Mouse (Mus musculus) urinary bladder, postnatal 10 days (tissue): ENCODE results near the gene Srebf2.
"Not testable (repeated sequence)": the region's sequence is repeated elsewhere in the genome, so short reads cannot be mapped to it uniquely, and the experiment has no call there.

Experiments
- DNase-seq: peaks from one replicate; pipeline ENCODE4 v3.0.0; 2022; ENCODE audit warnings: low spot score

Gene Srebf2

DNA sequence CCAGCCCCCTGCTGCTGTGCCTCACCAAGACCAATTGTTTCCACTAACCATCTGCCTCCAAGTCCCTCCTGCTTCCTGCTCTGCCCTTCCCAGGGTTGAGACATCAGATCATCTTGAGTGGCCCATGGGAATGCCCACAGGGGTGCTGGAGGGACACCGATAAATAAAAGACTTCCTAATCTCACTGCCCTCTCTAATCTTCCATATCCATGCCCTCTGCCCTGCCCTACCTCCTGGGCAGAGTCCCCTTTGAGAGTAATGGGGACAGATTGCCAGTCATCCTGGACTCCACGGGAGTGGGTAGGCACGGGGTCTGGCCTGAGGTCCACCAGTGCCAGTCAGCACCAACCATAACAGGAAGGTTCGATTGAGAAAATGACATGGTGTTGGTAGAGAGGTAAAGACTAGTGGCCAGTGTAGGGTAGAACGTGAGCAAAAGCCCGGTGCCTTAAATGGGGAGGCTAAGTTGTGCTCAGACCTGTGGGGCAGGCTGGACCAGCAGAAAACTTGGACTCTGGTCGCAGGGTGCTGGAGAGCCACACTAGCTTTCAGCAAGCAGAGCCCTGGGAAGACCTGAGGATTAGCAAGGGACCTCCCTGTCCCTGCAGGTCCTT is 77.7 kb downstream of the Srebf2 start:
- no peak for DNase-seq

DNA sequence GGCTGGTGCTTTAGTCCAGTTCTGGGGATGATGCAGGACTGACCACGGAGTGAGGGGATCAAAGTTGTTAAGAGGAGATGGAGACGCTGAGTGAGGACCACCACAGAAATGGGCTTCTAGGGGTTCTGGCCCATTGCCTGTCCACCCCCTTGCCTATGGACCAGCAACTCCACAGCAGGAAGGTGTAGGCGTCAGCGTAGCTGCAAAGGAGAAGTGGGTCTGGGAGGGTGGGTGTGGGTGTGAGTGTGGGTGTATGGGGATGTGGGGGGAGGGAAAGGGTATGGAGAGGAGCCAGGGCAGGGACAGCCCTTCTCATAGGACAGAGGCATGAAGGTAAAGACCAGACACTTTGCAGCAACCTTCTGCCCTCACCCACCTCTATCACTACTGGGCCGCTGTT is 78.8 kb downstream of the Srebf2 start:
- no peak for DNase-seq

DNA sequence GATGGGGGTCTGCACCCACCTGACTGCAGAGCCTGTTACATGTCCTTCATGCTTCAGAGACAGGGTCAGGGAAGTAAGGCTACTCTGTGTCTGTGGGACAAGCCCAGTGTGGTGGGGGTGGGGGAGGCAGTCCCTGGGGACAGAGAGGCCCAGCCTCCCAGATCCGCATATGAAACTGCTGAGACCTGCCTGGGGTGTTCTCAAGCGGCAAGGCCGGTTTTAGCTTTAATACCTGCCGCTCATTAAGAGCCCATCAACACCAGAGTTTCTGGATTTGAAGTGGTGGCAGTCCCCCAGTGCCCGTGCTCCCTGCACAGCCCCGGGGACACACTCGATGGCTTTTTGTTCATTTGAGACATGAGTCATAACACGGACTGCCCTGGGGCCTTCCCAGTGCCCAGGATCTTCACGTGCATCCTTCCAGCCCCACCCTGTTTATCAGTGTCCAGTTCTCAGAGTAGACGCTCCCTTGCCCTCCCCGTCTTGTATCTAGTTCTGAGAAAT is 82.6 kb downstream of the Srebf2 start:
- no peak for DNase-seq

DNA sequence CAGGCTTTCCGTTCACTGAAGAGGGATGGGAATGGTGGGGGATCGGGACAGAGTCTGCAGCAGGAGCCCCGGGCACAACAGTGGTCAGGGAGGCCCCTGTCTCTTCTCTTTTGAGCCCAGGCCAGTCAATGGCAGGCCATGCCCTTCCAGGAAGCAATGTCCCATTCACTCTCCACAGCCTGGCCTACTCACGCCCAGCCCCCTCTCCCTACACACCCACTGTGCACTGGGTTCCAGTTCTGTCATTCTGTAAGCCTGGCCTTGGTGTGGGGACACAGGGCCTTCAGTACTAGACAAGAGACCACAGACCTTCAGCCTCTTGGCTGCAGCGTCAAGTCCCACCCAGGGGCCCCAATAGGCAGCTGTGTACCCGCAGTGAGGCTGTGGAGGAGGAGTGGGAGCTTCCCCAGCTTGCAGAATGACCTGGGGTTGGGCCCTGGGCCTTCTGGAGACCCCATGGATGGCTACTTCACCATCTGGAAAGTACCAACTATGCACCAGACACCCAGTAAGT is 83.2 kb downstream of the Srebf2 start:
- DNase-seq = no peak

DNA sequence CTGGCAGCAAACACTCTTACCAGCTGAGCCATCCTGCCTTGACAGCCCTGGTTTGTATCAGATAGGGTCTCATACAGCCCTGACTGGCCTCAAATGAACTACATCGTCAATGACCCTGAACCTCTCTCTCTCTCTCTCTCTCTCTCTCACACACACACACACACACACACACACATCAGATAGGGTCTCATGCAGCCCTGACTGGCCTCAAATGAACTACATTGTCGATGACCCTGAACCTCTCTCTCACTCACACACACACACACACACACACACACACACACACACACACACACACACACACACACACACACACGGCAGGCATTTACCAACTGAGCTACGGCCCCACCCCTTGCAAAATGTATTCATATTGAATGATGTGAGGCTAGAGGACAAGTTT is 84.1 kb downstream of the Srebf2 start:
- no peak for DNase-seq

DNA sequence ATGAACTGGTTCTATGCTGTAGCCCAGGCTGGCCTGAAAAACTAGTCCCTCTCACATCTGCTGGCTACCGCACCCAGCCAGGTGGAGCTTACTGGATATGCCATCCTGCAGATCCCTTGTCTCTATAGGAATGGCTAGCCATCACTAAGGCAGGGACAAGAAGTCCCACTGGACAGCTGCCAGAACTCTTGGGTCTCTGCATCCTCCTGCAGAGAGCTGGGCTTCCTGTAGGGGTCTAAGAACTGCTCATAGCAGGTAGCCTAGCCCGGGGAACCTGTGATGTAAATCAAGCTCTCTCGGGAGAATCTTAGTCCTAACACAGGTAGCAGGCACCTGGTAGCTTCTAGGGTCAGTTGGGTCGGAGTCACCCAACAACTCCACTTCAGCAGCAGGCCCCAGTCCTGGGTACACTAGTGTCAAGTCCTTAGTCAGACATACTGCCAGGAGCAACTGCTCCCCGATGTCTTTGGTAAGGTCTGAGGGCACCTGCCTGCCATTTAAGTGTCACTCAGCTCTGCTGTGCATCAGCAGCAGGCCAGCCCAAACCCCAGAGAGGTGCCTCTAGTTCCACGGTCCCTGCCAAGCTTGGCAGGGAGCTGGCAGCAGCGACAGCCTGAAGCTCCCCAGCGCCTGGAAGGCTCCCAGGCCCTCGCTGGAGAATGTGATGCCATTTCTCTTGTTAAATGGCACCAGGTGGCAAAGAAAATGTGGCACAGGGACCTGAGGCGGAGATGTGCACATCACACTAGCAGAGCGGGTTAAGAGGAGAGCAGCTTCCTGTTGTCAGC is 84.8 kb downstream of the Srebf2 start:
- no peak for DNase-seq

DNA sequence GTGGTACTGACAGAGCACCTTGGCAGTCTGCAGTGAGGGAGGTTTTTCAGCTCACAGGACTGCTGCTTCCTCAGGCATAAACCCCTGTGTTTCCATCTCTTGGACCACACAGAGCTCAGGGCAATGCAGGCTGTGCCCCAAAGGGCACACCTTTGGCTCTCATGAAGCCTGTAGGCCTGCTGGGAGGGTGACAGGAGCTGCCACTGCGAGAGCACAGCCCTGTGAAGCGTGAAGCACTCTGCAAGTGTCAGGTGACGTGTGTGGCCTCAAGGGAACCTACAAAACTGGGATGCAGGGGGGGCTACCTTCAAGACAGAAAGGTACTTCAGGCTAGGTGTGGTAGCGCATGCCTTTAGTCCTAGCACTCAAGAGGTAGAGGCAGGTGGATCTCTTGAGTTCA is 85.7 kb downstream of the Srebf2 start:
- no peak for DNase-seq

DNA sequence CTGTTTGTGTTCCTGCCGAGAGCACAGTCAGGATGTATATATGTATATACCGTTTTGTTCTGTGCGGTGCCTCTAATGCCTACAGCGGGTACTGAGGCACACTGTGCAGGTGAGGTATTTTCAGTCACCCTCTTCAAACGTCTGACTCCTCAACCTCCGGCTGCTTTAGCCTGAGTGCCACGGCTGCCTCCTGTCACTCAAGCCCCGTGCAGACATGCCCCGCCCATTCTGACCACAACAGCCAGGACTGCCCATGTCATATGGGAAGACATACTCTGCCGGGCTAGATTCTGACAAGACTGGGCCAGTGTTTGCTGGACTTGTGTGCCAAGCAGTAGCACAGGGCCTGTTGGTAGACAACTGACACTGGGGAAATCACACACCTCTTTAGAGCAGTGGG is 88.7 kb downstream of the Srebf2 start:
- DNase-seq = no peak

DNA sequence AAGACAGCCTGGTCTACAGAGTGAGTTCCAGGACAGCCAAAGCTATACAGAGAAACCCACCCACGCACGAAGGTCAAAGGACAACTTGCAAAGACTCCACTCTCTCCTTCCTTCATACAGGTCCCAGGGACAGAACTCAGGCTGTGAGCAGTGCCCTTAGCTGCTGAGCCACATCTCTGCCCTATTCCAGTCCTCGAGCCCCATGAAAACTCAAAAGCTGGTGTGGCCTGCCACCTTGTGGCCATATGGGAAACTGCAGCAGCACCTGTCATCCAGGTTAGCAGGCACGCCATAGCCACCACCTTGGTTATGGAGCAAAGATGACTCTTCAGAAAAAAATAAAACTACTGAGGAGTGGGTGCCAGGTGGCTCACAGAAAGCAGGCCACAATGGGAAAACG is 89.6 kb downstream of the Srebf2 start:
- DNase-seq = no peak

DNA sequence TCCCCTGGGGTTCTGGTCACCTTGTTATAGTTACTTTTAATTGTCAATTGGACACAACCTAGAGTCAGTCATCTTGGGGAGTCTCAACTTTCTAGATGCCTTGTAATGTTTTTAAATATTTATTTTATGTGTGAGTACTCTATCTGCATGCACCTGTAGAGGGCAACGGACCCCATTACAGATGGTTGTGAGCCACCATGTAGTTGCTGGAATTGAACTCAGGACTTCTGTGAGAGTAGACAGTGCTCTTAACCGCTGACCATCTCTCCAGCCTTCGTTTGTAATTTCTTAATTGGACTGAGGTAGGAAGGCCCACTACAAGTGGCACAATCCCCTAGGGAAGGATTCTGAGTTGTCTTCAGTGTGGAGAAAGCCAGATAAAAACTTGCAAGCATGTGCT is 96.3 kb downstream of the Srebf2 start:
- no peak for DNase-seq

DNA sequence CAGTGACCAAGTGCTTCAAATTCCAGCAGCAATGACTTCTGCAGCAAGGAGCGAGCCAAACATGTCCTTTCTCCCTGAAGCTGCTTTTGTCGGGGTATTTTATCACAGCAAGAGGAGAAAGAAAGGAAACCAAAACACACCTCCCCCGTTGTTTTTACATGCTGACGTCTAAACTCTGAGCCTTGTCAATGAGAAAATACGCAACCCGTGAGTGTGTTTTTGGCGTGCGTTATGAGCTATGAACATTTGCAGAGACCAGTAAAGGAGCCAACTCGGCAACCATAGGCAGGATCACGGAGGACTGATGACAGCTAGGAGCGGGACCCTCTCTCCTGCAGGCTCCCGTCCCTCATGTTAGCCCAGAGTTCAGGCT is 96.7 kb downstream of the Srebf2 start:
- no peak for DNase-seq

DNA sequence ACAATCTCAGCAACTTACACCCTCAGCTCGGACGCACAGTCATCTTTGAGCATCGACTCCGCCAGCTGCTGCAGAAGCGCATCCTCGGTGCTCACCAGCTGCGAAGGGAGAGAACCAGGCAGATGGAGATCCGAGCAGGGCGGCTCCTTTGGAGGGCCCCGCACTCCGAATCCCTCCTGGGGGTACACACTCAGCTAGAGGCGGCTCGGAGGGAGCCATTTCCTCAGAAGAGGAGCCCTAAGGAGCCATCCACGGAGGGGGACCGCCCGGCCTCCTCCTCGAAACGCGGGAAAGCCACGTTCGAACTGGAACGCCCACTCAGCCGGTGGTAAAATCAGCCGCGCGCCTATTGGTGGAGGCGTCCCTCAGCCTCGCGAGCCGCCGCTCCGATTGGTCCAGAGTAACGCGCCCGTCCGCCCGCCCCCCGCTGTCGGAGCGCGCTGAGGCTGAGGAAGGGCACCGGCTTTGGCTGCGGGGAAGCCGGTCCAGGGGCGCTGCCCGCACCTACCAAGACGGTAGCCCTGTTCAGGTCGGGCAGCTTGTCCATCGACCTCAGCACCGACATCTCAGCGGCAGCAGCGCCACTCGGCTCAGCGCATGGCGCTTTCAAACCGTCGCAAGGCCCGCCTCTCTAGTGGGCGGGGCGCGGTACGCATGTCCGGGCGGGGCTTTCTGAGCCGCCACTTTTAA is 97.3 kb downstream of the Srebf2 start, which contains the start of gene Cenpm:
TSS of gene Cenpm (minus strand) at position 634 of the 690 bp plus-strand sequence.
- peak; percentile 77 for DNase-seq

DNA sequence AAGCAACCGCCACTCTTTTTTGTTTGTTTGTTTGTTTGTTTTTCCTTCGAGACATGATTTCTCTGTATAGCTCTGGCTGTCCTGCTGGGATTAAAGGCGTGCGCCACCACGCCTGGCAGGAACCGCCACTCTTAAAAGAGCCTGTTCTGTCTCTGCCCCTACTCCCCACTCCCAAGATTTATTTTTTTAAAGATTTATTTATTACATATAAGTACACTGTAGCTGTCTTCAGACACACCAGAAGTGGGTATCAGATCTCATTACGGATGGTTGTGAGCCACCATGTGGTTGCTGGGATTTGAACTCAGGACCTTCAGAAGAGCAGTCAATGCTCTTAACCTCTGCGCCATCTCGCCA is 97.8 kb downstream of the Srebf2 start:
- DNase-seq = not testable (repeated sequence)

DNA sequence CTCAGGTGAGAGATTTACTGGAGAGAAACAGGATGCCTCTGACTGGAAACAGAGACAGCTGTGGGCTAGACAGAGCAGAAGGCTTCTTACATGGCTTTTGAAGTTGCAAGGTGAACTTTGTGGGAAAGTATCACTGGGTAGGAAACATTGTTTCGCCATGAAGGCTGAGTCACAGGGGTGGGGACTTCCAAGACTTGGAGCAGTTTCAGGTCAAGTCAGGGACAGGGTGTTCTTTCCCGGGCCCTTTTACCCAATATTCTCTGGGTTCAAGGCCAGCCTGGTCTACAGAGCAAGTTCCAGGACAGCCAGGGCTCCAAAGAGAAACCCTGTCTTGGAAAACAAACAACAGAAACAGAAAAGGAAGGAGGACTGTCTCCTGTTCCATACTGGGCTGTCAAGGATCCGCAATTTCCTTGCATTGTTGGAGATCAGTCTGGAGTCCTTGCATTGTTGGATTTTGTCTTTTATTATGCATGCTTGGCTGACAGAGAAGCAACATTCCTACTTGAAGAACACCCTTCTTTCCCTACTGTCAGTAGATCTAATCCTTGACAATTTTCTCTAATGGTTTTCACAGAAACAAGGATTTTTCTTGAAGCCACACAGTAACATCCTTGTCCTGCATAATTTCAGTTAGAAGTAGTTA is 100.3 kb downstream of the Srebf2 start:
- DNase-seq = no peak

DNA sequence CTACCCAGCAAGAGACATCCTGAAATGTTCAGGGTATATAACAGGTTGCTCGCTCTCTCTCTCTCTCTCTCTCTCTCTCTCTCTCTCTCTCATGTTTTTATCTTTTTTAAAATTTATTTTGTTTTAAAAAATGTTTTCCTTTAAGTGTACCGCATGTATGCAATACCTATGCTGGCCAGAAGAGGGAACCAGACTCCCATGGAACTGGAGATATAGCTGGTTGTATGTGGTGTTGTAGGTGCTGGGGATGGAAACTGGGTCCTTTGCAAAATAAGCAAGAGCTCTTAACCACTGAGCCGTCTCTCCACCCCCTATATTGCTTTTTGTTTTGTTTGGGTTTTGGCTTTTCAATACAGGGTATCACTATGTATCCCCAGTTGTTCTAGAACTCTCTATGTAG is 104.6 kb downstream of the Srebf2 start:
- no peak for DNase-seq

DNA sequence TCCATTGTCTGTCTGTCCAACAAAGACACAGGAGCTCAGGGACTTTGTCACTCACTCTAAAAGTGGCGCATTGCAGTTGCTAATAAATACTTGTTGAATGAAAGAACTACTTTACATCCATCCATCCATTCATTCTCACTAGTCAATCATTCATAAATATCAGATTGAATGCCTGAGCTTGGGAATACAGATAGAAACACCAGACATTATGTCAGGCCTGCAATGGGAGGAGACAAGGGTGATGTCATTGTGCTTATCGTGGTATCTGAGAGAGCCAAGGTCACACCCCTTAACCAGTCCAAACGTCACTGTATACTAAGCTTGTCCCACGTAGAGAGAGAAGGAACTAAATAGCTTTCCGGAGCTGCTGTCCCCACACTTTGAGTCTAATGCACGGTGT is 105.1 kb downstream of the Srebf2 start, which contains the start of gene 1500009C09Rik:
TSS of gene 1500009C09Rik (plus strand) at position 301 of the 400 bp plus-strand sequence.
- DNase-seq = no peak
